Mouse (Mus musculus): ENCODE results near the gene Mbd3l2.

GRCm38 (mm10) chr9:18385782-18386181, 44.7 kb upstream of the Mbd3l2 start:
- no peak for TF ChIP-seq CTCF (IDR thresholded peaks at IDR 0.05; ENCODE audit: low read depth, low read length)
- no peak for TF ChIP-seq POLR2AphosphoS5 (IDR thresholded peaks at IDR 0.05; ENCODE audit: insufficient replicate concordance, low read depth, low read length)
- TF ChIP-seq TAL1 (conservative IDR thresholded peaks at IDR 0.05; ENCODE audit: low read depth, low read length), result no peak

Measured in G1E (cell line).